In the genomic region with DNA sequence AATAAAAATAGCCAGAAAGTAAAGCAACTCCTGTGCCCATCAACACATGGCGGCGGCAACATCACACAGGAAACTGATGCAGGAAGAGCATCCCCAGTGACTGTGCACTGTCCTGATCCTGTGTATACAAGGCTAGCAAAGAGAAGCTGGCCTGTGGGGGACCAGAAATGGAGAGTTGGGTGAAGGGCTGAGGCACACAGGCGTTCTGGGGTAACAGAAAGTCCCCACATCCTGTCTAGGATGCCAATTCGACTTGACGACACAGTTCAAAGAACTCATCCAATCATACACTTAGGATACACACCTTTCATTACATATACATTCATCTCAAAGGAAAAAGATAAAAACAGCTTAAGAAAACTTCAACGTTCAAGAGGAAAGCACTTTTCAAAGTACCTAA, we compare ENCODE assay signal across 8 mouse cellular contexts.
"Had no signal": no experiment of that assay in that cellular context is flagged by ENCODE, and none has a peak within 500 bp of the region (broad histone marks: within the 10 kb centered on the region; RNA-seq: fewer than 3 reads in every experiment).

No protein-coding gene starts in this region.

- DNase-seq: kidney, adult 2 months; kidney, postnatal 14 days; liver; liver, embryonic 13.5 days; liver, postnatal 0 days; lung, postnatal 14 days; midbrain, embryonic 14.5 days; right cerebral cortex, postnatal 14 days had no signal

- ATAC-seq: liver, postnatal 0 days had no signal
